Mouse (Mus musculus): ENCODE results near the gene Zfp110. TPM values are rescaled to one million over a fixed set of nuclear protein-coding genes. Genes with fewer than 3 reads are reported as not detected.
A peak's percentile ranks its signal among the peaks of the same experiment; 100 is the strongest.
"Not testable (repeated sequence)": the region's sequence is repeated elsewhere in the genome, so short reads cannot be mapped to it uniquely, and the experiment has no call there.

Gene Zfp110
- 5.6 TPM for polyA plus RNA-seq (2012; fragmentation: generic; extraction: Trizol)
- long read RNA-seq, experiment 1, transcript Zfp110-201 (8 exons, 3,591 nt): major isoform, 7 of 11 reads
- long read RNA-seq, experiment 1, partial matches to known transcripts: 3 of 11 reads
- long read RNA-seq, experiment 1, other reads (novel, unspliced or antisense): 1 of 11 reads
- long read RNA-seq, experiment 2, transcript Zfp110-201 (8 exons, 3,591 nt): major isoform, 125 of 167 reads
- long read RNA-seq, experiment 2, partial matches to known transcripts: 4 of 167 reads
- long read RNA-seq, experiment 2, other reads (novel, unspliced or antisense): 35 of 167 reads

DNA sequence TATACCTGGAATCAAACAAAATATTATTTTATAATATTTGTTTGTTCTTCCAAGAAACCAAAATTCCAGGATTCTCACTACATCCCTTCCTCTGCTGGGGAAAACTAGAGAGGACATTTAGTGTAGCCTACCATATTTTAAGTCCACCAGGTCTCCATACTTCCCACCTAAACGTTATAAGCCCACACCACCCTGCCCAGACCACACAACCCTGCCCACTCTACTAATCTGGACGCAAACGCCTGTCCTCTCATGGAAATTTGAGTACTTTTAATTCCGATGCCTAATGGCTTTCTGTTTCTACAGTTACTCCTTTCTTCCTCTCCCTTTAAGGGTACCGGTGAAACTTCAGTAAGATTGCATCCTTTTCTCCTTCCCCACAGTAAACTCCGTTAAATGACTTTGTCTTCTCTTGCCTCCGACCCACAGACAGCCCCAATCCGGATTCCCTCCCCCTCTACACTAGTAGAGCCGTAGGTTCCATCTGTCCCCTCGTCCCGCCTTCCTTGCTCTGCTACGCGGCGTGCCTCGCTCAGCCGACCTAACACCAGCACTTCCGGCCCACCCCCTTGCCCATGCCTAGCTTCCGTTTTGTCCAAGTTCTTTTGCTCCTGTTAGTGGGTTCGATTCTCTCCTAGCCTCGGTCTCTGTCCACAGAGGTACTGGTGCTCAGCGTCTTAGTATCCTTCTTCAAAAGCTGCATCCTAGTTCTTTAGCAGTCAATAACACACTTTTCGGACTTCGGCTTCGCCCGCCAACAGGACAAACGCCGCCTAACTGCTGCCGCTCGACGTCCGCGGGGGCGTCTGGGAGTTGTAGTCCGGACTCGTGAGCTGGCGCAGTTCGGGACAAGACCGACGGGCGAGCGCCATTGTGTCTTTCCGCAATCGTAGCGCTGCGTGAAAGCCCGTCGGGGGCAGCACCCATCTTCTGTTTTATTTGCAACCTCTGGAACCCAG lies at the start of gene Zfp110:
Gene Zfp110, plus strand, starts transcription at position 600 of the 959 bp plus-strand sequence.
- Histone ChIP-seq H3K36me3 (ENCODE audit: control insufficient read depth, insufficient read depth) (peaks cover 15% of the 10 kb centered on the region), H3K27me3 (ENCODE audit: control insufficient read depth, insufficient read depth, insufficient read length) (no peaks in the 10 kb centered on the region), H3ac (ENCODE audit: control insufficient read depth, insufficient read length, low read depth) (peak within 1 kb of the TSS; percentile 31), H3K79me2 (ENCODE audit: control insufficient read depth, insufficient read depth) (no peaks in the 10 kb centered on the region), H3K79me3 (ENCODE audit: low read depth) (no peaks in the 10 kb centered on the region), H3K4me3 (ENCODE audit: insufficient read depth, poor library complexity, severe bottlenecking) (peak within 1 kb of the TSS; percentile 39)
- TF ChIP-seq FOSL1 (IDR thresholded peaks at IDR 0.05; ENCODE audit: insufficient read depth, low read length, poor library complexity, severe bottlenecking) (no peak), MAX (IDR thresholded peaks at IDR 0.05) (peak; percentile 44)

DNA sequence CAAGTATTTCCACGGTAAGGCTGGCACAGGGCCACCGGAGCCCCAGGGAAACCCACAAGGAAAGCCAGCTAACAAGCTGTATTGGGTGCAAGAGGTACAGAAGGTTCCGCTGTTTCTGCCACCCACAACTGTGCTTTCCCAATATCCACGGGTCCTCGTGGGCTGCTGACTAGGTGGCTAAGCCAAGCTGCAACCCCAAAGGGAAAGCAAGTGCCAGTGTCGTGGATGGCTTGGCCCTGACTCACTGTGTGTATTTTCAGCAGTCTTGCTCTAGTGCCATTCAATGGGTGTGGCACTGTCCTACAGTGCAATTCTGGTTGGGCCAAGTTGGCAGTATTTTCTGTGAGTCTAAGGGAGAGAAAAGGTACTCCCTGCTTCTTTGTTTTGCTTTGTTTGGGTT lies 47.2 kb upstream of the Zfp110 start:
- no peaks in the 10 kb centered on the region for H3K79me2 ChIP-seq (ENCODE audit: control insufficient read depth, insufficient read depth)
- no peak overlapping the region for H3K4me3 ChIP-seq (ENCODE audit: insufficient read depth, poor library complexity, severe bottlenecking)
- H3K36me3 ChIP-seq (ENCODE audit: control insufficient read depth, insufficient read depth): no peaks in the 10 kb centered on the region
- no peaks in the 10 kb centered on the region for H3K79me3 ChIP-seq (ENCODE audit: low read depth)
- H3ac ChIP-seq (ENCODE audit: control insufficient read depth, insufficient read length, low read depth): no peak overlapping the region
- H3K27me3 ChIP-seq (ENCODE audit: control insufficient read depth, insufficient read depth, insufficient read length): no peaks in the 10 kb centered on the region
- TF ChIP-seq MAX (IDR thresholded peaks at IDR 0.05) (no peak), FOSL1 (IDR thresholded peaks at IDR 0.05; ENCODE audit: insufficient read depth, low read length, poor library complexity, severe bottlenecking) (no peak)

GRCm38 (mm10) chr7:12788025-12788424 lies 46.5 kb upstream of the Zfp110 start:
- Histone ChIP-seq H3ac (ENCODE audit: control insufficient read depth, insufficient read length, low read depth) (no peak overlapping the region), H3K79me3 (ENCODE audit: low read depth) (no peaks in the 10 kb centered on the region), H3K27me3 (ENCODE audit: control insufficient read depth, insufficient read depth, insufficient read length) (no peaks in the 10 kb centered on the region), H3K79me2 (ENCODE audit: control insufficient read depth, insufficient read depth) (no peaks in the 10 kb centered on the region), H3K36me3 (ENCODE audit: control insufficient read depth, insufficient read depth) (no peaks in the 10 kb centered on the region), H3K4me3 (ENCODE audit: insufficient read depth, poor library complexity, severe bottlenecking) (no peak overlapping the region)
- TF ChIP-seq CEBPB (IDR thresholded peaks at IDR 0.05; ENCODE audit: low read depth): no peak
- no peak for TF ChIP-seq CTCF (IDR thresholded peaks at IDR 0.05; ENCODE audit: control insufficient read depth, insufficient read depth, insufficient read length)
- no peak for TF ChIP-seq MAX (IDR thresholded peaks at IDR 0.05)

GRCm38 (mm10) chr7:12792624-12793023 lies 41.9 kb upstream of the Zfp110 start:
- not testable (repeated sequence) for H3K79me2 ChIP-seq (ENCODE audit: control insufficient read depth, insufficient read depth); H3K27me3 ChIP-seq (ENCODE audit: control insufficient read depth, insufficient read depth, insufficient read length); H3ac ChIP-seq (ENCODE audit: control insufficient read depth, insufficient read length, low read depth); H3K36me3 ChIP-seq (ENCODE audit: control insufficient read depth, insufficient read depth); H3K79me3 ChIP-seq (ENCODE audit: low read depth); H3K4me3 ChIP-seq (ENCODE audit: insufficient read depth, poor library complexity, severe bottlenecking)

GRCm38 (mm10) chr7:12797971-12798370 lies 36.6 kb upstream of the Zfp110 start:
- H3K36me3 ChIP-seq (ENCODE audit: control insufficient read depth, insufficient read depth): no peaks in the 10 kb centered on the region
- H3K79me2 ChIP-seq (ENCODE audit: control insufficient read depth, insufficient read depth): no peaks in the 10 kb centered on the region
- H3K27me3 ChIP-seq (ENCODE audit: control insufficient read depth, insufficient read depth, insufficient read length): no peaks in the 10 kb centered on the region
- no peak overlapping the region for H3K4me3 ChIP-seq (ENCODE audit: insufficient read depth, poor library complexity, severe bottlenecking)
- H3ac ChIP-seq (ENCODE audit: control insufficient read depth, insufficient read length, low read depth): no peak overlapping the region
- no peak for TF ChIP-seq MYOD1 (IDR thresholded peaks at IDR 0.05; ENCODE audit: control insufficient read depth, insufficient read length, low read depth)
- TF ChIP-seq CTCF (IDR thresholded peaks at IDR 0.05; ENCODE audit: control insufficient read depth, insufficient read depth, insufficient read length): no peak
- no peak for TF ChIP-seq MYOG (IDR thresholded peaks at IDR 0.05; ENCODE audit: control insufficient read depth, extremely low read depth, insufficient read length)
- TF ChIP-seq MAX (IDR thresholded peaks at IDR 0.05): no peak
- TF ChIP-seq CEBPB (IDR thresholded peaks at IDR 0.05; ENCODE audit: low read depth): no peak
- no peak for TF ChIP-seq USF1 (IDR thresholded peaks at IDR 0.05; ENCODE audit: low read depth)
- no peaks in the 10 kb centered on the region for H3K79me3 ChIP-seq (ENCODE audit: low read depth)

GRCm38 (mm10) chr7:12799554-12799953 lies 35.0 kb upstream of the Zfp110 start:
- Histone ChIP-seq H3K79me3 (ENCODE audit: low read depth) (no peaks in the 10 kb centered on the region), H3K36me3 (ENCODE audit: control insufficient read depth, insufficient read depth) (no peaks in the 10 kb centered on the region), H3K4me3 (ENCODE audit: insufficient read depth, poor library complexity, severe bottlenecking) (no peak overlapping the region), H3K79me2 (ENCODE audit: control insufficient read depth, insufficient read depth) (no peaks in the 10 kb centered on the region), H3ac (ENCODE audit: control insufficient read depth, insufficient read length, low read depth) (no peak overlapping the region), H3K27me3 (ENCODE audit: control insufficient read depth, insufficient read depth, insufficient read length) (no peaks in the 10 kb centered on the region)
- TF ChIP-seq CEBPB (IDR thresholded peaks at IDR 0.05; ENCODE audit: low read depth): no peak
- TF ChIP-seq MAX (IDR thresholded peaks at IDR 0.05): no peak
- TF ChIP-seq MYOG (IDR thresholded peaks at IDR 0.05; ENCODE audit: control insufficient read depth, extremely low read depth, insufficient read length): no peak
- no peak for TF ChIP-seq MYOD1 (IDR thresholded peaks at IDR 0.05; ENCODE audit: control insufficient read depth, insufficient read length, low read depth)
- no peak for TF ChIP-seq FOSL1 (IDR thresholded peaks at IDR 0.05; ENCODE audit: insufficient read depth, low read length, poor library complexity, severe bottlenecking)
- no peak for TF ChIP-seq USF1 (IDR thresholded peaks at IDR 0.05; ENCODE audit: low read depth)
- no peak for TF ChIP-seq CTCF (IDR thresholded peaks at IDR 0.05; ENCODE audit: control insufficient read depth, insufficient read depth, insufficient read length)

All from C2C12 (cell line).